Mouse (Mus musculus): ENCODE measurements at regions not wholly inside any gene's neighbourhood (a gene's known extent, or its start where the extent isn't known, plus 50 kb on each side); places are given as distances from the start of the nearest gene placed in this dataset.

- DNase-seq (ENCODE audit: low read depth, low spot score) = no peak
Observed at GRCm38 (mm10) chr14:66584699-66585098, 575.7 kb upstream of the Gulo start.

- no peak for DNase-seq (ENCODE audit: low read depth, low spot score)
Observed at GRCm38 (mm10) chr14:66579904-66580492, 571.0 kb upstream of the Gulo start.

GRCm38 (mm10) chr14:66566600-66566999 is 557.6 kb upstream of the Gulo start:
- DNase-seq (ENCODE audit: low read depth, low spot score) = no peak

DNA sequence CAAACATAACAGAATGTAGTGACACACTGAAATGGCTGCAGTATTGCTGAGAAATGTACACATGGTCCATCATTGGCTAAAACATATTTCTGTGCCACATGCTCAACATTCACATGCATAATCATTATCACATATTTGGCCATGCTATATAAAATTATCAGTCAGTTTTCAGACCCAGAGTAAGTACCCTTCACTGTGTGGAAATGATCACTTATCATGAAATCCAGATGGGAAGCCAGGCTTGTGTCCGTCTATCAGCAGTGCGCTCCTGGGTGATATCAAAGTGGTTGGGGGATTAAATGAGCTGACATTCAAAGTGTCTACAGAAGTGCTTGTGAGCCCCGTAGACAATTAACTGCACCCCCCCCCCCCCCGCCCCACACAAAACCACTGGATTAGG is 553.7 kb upstream of the Gulo start:
- no peak for DNase-seq (ENCODE audit: low read depth, low spot score)

GRCm38 (mm10) chr14:66561715-66562114 is 552.7 kb upstream of the Gulo start:
- no peak for DNase-seq (ENCODE audit: low read depth, low spot score)

GRCm38 (mm10) chr14:66561042-66561590 is 552.1 kb upstream of the Gulo start:
- DNase-seq (ENCODE audit: low read depth, low spot score) = no peak

- no peak for DNase-seq (ENCODE audit: low read depth, low spot score)
Observed at GRCm38 (mm10) chr14:66558393-66558792, 549.4 kb upstream of the Gulo start.

GRCm38 (mm10) chr14:66557631-66558030 is 548.6 kb upstream of the Gulo start:
- no peak for DNase-seq (ENCODE audit: low read depth, low spot score)

DNA sequence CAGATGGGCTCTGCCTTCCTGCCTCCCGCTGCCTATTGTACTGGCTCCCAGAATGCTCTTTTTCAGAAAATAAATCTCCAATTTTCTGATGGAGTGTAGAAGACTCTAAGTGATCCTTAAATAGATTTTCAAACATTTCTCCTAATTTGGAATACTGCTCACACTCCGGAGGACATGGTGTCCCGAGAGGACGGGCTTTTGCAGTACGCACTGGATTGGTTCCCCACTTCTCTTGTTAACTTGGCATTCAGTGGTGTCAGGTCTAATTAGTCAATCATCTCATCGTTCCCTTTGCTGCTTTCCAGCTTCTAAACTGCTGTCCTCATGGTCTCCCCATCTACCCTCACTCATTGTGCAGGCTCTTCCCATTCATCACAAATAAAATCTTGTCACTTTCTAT is 529.5 kb upstream of the Gulo start:
- no peak for DNase-seq (ENCODE audit: low read depth, low spot score)

DNA sequence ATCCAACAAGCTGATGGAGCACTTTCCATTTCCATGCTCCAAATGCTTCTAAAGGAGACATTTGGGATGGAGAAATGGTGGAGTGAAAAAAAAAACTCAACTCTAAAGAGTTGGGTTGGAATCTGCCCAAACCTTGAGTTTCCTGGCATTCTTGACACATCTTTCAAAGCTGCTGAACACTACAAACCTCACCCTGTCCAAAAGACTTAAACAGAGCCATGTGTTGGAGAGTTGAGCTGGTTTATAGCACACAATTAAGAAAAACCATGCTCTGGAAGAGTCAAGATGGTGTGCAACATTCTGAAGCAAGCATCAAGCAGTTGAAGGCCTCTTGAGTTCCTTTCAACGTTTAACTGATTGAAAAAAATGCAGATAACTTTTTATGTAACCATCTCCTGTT is 525.7 kb upstream of the Gulo start:
- no peak for DNase-seq (ENCODE audit: low read depth, low spot score)

DNA sequence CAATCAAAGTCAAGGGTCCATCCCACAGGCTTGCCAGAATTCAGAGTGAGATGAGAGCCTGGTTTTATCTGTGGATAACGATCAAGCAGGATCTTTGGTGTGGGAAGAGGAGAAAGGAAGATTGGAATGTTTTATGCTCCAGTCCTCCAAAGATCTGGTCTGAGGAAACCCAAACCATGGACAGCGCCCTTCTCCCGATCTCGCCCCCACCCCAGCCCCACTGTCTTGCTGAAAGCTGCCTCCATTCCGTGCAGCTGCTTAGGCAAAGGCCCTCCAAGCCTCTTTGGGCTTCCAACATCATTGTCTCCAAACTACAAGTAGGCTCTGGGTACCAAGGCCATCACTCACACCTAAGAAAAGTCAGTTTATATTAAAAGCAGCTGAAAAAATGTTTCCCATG is 519.1 kb upstream of the Gulo start:
- DNase-seq (ENCODE audit: low read depth, low spot score) = peak; percentile 19

DNA sequence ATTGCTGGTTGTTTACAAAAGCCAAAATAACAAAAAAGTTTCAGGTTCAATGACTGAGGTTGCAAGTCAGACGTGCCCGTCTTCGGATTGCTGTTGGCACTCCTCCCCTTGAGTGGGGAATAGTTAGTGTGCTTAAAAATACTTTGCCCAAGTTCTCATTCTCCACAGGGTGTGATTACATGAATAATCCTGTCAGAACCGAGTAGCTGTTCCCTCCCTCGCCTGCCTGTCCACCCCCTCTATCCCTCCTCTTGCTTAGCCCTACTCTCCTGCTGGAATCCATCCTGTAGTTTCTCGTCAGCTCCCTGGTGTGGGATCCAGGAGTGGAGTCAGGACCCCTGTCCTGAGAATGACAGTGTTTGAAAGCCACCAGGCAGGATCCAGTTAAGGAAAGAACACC is 518.1 kb upstream of the Gulo start:
- DNase-seq (ENCODE audit: low read depth, low spot score) = no peak

DNA sequence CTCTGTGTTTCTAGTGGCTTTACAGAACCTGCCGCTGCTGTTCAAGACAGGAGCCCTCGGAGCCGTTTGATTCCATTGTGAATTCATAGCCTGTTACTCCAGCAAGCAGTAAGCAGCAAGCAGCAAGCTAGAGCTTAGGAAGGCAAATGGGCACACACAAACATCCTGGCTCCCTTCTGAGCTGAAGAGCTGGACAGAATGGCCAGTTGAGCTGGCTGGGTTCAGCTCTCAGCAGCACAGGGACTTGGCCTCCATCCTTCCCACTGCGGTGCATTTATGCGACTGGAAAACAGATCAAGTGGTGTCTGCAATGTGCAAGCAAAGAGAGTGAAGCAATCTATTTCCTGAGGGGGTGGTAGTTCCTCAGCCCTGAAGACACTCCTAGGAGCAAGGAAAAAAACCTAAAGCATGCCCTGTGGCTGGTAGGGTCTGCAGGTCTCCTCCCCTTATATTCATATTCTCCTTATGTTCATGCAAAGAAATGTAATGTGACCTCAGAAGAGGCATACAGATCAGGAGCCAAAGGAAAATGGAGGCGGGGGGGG is 513.9 kb upstream of the Gulo start:
- DNase-seq (ENCODE audit: low read depth, low spot score) = no peak

DNA sequence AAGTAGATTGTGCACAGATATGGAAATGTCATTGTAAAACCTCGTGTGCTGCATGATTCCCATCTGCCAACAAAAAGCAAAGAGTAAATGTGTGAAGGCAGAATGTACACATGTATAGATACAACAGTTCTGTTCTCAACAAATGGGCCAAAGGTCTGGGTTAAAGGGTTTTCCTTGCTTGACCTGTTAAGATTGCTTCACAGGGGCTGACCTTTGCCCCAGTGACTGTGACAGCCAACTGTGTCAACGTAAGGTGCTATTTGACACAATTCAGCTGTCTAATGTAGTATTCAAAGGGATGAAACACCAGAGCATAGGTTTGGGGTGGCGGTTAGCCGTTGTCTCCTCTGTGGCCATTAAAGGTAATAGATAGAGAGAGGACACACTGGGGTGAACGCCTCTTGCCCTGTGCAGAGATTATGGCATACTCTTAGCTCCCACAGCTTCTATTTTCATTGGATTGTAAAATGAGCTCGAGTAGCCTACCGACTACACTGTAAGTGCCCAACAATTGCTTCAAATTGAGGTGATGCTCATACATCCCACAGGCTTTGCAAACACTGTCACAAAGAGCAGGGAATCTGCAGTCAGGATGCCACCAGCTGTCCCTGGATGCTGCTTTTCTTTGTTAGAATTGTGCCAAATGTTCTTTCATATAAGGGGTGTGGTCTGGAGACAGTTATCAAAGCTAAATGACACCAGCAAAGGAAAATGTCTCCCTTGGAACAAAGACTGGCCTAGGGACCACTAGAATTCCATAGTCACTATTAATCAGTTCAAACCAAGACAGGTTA is 513.0 kb upstream of the Gulo start:
- no peak for DNase-seq (ENCODE audit: low read depth, low spot score)

GRCm38 (mm10) chr14:66516770-66517169 is 507.8 kb upstream of the Gulo start:
- DNase-seq (ENCODE audit: low read depth, low spot score) = no peak

DNA sequence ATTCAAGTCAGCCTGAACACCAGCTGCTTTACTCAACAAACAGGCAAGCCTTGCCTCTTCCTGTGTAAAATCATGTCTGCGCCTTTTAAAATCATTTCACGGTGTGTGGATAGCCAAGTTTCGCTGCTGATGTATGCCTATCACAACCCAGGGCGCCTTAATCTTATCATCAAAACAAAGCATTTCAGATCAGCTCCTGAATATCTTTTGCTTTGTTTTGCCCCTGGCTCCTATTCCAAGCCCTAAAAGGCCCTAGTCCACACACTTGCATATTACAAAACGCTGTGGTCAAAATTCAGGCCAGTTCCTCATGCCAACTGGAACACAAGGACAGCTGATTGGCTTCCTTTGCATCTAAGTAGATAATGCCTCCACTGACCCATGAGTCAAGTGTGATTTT is 501.7 kb upstream of the Gulo start:
- DNase-seq (ENCODE audit: low read depth, low spot score) = no peak

- no peak for DNase-seq (ENCODE audit: low read depth, low spot score)
Observed at GRCm38 (mm10) chr14:66510218-66510617, 501.2 kb upstream of the Gulo start.

DNA sequence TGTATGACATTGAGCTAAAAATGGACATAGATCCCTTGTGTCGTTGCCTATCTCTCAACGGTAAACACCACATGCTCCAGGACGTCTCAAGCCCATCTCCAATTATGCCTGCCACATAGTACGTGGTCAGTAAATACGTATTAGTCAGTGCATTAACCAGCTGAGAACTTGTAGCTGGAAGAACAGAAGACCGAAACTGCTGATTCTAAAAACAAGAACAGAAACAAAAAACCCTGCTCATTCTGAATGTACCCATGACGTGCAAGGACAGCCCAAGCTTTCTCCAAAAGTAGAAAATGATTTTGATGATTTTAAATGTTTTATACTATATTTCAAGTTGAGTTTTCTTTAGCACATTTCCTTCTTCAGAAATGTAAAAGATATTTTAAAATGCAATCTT is 500.7 kb upstream of the Gulo start:
- DNase-seq (ENCODE audit: low read depth, low spot score) = no peak

DNA sequence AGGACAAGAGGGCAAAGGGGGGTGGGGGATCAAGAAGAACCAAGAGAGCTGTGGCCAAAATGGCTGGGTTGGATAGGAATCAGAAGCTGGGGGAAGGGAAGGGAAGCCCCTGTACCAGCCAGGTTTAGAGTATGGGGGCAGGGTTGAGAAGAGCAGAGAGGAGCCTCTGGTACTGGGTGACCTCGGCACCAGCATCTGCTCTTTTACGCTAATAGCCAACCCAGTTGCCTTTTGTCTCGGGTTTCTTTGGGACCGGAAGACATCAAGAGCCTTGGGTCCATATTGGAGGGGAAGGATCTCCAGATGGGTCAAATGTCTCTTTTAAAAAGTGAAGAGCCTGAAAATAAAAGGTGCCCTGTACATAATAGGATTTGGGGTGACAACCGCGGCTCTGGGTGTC is 493.0 kb upstream of the Gulo start:
- no peak for DNase-seq (ENCODE audit: low read depth, low spot score)

GRCm38 (mm10) chr14:66499896-66500295 is 490.9 kb upstream of the Gulo start:
- DNase-seq (ENCODE audit: low read depth, low spot score) = no peak

- no peak for DNase-seq (ENCODE audit: low read depth, low spot score)
Observed at GRCm38 (mm10) chr14:66495146-66495545, 486.1 kb upstream of the Gulo start.

DNA sequence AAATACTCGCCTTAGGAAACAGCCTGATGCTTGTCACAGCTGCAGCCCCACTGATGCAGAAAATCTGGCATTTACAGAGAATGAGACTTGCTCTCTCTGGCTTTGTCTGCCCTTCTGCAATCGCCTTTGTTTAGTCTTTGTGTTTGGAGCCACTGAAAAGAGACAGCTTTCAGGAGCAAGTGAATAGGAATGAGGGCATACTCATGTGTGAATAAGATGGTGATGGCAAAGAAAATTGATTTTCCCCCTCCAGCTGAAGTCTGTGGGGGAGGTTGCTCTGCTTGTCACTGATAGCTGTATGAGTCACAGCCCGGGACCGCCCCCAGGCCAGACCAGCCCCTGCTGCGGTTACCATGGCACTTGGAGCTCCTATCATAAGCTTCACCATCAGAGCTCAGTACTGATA is 485.5 kb upstream of the Gulo start:
- DNase-seq (ENCODE audit: low read depth, low spot score) = peak; percentile 55

DNA sequence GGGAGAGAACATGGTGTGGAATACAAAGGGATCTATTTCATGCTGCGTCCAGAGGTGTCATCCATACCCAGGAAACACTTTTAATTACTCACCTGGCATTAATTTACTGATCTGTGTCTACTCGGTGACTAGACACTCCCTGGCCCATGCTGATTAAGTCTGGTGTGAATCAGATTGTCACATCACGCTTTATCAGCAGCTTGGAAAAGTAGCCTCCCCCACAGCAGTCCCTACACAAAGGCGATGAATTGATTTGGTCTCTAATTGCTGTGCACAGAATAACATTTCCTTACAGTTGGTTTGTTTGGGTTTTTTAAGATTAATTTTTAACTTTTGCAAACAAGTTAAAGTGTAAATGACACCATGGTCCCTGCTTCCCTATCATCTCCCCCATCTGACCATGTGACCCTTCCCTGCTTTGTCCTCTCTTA is 484.7 kb upstream of the Gulo start:
- no peak for DNase-seq (ENCODE audit: low read depth, low spot score)

All from embryo, embryonic 11.5 days (tissue).